ENCODE assay signal across 10 mouse cellular contexts in the genomic region with DNA sequence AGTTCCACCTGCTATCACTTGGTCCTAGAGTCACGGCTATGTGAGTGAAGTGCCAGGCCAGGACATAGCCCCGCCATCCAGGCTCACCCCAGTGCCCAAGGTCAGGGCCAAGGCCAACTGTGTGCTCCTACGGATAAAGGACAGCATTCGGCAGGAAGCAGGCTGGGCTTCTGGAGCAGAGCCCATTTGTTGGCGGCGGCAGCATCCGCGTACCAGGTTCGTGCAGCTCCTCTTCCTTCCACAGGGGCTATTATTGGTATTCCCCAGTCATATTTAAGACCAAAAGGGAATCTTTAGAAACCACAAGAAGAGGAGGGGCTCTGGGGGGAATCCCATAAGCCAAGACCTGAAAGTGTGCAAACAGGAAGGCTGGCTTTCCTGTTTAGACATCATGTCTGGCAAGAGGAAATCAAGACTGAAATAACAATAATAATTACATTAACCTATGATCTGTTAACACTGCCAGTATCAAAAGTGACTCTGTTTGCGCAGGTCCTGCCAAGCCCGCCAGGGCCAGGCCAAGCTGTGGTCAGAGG.
DNase-seq lines count a peak whose midpoint lies in the region; ATAC-seq lines count a peak whose summit lies in the region.
"Had no signal": no experiment of that assay in that cellular context is flagged by ENCODE, and none has a peak within 500 bp of the region (broad histone marks: within the 10 kb centered on the region; RNA-seq: fewer than 3 reads in every experiment).

No protein-coding gene starts in this region.

- H3K27ac ChIP-seq in embryonic facial prominence, embryonic 14.5 days (replicated peaks; ENCODE audit: low read depth, low read length): no peak overlapping the region
- H3K27ac ChIP-seq in midbrain, embryonic 15.5 days: no peak overlapping the region
- H3K27ac ChIP-seq: heart, embryonic 13.5 days had no signal

- ATAC-seq in embryonic facial prominence, embryonic 14.5 days (ENCODE audit: low read depth): peak; percentile 17; the same call in 1 of the 2 replicates
- no peak for ATAC-seq in midbrain, embryonic 15.5 days (replicated peaks)

- H3K9ac ChIP-seq in embryonic facial prominence, embryonic 14.5 days (ENCODE audit: low read depth, low read length): no peak overlapping the region
- no peak overlapping the region for H3K9ac ChIP-seq in midbrain, embryonic 15.5 days
- H3K9ac ChIP-seq: heart, embryonic 13.5 days had no signal

- no peaks in the 10 kb centered on the region for H3K27me3 ChIP-seq in embryonic facial prominence, embryonic 14.5 days (replicated peaks; ENCODE audit: control insufficient read depth, insufficient read depth, low read length)
- H3K27me3 ChIP-seq in midbrain, embryonic 15.5 days (replicated peaks): peaks cover 13% of the 10 kb centered on the region; the same call in 1 of the 2 replicates

- H3K4me2 ChIP-seq in embryonic facial prominence, embryonic 14.5 days (ENCODE audit: low read depth, low read length): no peak overlapping the region
- no peak overlapping the region for H3K4me2 ChIP-seq in midbrain, embryonic 15.5 days
- H3K4me2 ChIP-seq: heart, embryonic 13.5 days had no signal

- H3K4me1 ChIP-seq in embryonic facial prominence, embryonic 14.5 days (ENCODE audit: control insufficient read depth, insufficient read depth, low read length): peaks cover 5% of the 10 kb centered on the region; the same call in 1 of the 2 replicates
- no peaks in the 10 kb centered on the region for H3K4me1 ChIP-seq in midbrain, embryonic 15.5 days

- peak; percentile 39 for DNase-seq in left cerebral cortex, postnatal 4 days
- no peak for DNase-seq in left cerebral cortex, adult 9 months (ENCODE audit: low spot score in 2 of 2)
- peak; percentile 68 for DNase-seq in embryonic facial prominence, embryonic 14.5 days (ENCODE audit: low spot score)
- peak; percentile 34 for DNase-seq in kidney, adult 18-20 months
- peak; percentile 59 for DNase-seq in lung, postnatal 36 days
- no peak for DNase-seq in right cerebral cortex, postnatal 10 days (ENCODE audit: low spot score in 2 of 2)
- DNase-seq in thymus, postnatal 10 days (ENCODE audit: low spot score in 2 of 2): no peak

- intact Hi-C loops in left cerebral cortex, postnatal 4 days (cut with DNase I): no loop called here

- 49% methylated on average over 11 of the region's 11 CpGs for WGBS in embryonic facial prominence, embryonic 14.5 days
- WGBS in midbrain, embryonic 15.5 days: 82% methylated on average over 11 of the region's 11 CpGs

- H3K36me3 ChIP-seq in embryonic facial prominence, embryonic 14.5 days (ENCODE audit: control insufficient read depth, insufficient read depth, low read length): no peaks in the 10 kb centered on the region
- H3K36me3 ChIP-seq in midbrain, embryonic 15.5 days (replicated peaks): no peaks in the 10 kb centered on the region
- H3K36me3 ChIP-seq: G1E; heart, embryonic 13.5 days had no signal

- H3K4me3 ChIP-seq in embryonic facial prominence, embryonic 14.5 days (ENCODE audit: low read depth, low read length): no peak overlapping the region
- H3K4me3 ChIP-seq in midbrain, embryonic 15.5 days: no peak overlapping the region
- H3K4me3 ChIP-seq: heart, embryonic 13.5 days had no signal

- H3K9me3 ChIP-seq in embryonic facial prominence, embryonic 14.5 days (ENCODE audit: control insufficient read depth, low read length): peaks cover 4% of the 10 kb centered on the region; the same call in 1 of the 2 replicates
- no peaks in the 10 kb centered on the region for H3K9me3 ChIP-seq in midbrain, embryonic 15.5 days
- H3K9me3 ChIP-seq: heart, embryonic 13.5 days had no signal

Comparison
In these comparisons a context has a peak if more than half of its experiments do, and no peak if none do; other contexts are left out.
1. DNase-seq: peak in left cerebral cortex, postnatal 4 days (single experiment), embryonic facial prominence, embryonic 14.5 days (single experiment), kidney, adult 18-20 months (single experiment) and lung, postnatal 36 days (single experiment); none in left cerebral cortex, adult 9 months (0 of 2), right cerebral cortex, postnatal 10 days (0 of 2) and thymus, postnatal 10 days (0 of 2).